Mouse (Mus musculus): Measurements from ENCODE around the gene Slc25a16. TPM values are rescaled to one million over a fixed set of nuclear protein-coding genes. Genes with fewer than 3 reads are reported as not detected.

The Slc25a16 gene
- 42.2 TPM for polyA plus RNA-seq (2014; fragmentation: Illumina TruSeq; extraction: RNeasy Lipid Tissue Mini Kit (QIAGEN cat#74804))

DNA sequence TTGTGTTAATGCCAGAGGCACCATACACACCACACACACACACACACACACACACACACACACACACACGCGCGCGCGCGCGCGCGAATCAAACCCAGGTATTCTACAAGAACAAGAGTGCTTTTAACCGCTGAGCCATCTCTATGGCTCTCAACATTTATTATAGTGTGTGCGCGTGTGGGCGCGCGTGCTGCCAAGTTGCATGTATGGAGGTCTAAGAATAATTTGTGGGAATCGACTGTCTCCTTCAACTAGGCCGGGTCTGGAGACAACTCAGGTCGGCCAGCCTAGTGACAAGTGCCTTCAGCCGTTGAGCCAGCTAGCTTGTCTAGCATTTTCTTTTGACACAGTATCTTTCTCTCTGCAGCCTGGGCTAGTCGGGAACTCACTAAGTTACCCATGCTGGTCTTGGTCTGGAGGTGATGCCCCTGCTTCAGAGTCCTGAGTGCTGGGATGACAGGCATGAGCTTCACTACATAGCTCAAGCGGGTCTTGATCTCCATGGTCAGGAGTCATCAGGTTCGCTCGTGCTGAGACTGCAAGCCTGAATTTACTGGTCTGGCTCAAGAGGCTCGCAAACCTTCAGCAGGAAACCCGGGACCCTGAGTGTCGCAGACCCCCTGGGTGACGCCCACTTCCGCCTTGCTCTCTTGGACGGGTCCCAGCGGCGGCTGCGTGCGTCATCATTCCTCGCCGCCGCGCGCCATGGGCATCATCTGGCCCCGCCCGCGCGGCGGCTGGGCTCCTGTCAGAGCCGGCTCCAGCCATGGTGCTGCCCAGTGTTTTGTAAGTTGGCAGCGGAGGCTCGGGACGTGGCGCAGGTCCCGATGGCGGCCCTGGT lies at the start of gene Slc25a16:
Slc25a16 (plus strand) TSS at position 709 of the 841 bp plus-strand sequence.

GRCm38 (mm10) chr10:62908896-62909295 lies 11.5 kb upstream of the Slc25a16 start, which contains the start of gene Tet1:
Gene Tet1, minus strand, starts transcription at chr10:62908996.

GRCm38 (mm10) chr10:62946738-62947471 lies 26.5 kb downstream of the Slc25a16 start, which contains the start of gene Dna2:
Gene Dna2, plus strand, starts transcription at chr10:62947026.

GRCm38 (mm10) chr10:62980039-62980954 lies 59.9 kb downstream of the Slc25a16 start, which contains the start of gene Rufy2:
Gene Rufy2, plus strand, starts transcription at chr10:62980223.

Other genes starting within 250 kb of the Slc25a16 start
- gene Stox1, start 194.5 kb upstream of the Slc25a16 start, polyA plus RNA-seq (2014; fragmentation: Illumina TruSeq; extraction: RNeasy Lipid Tissue Mini Kit (QIAGEN cat#74804)) = 4.4 TPM
- gene Ccar1, start 128.3 kb upstream of the Slc25a16 start, polyA plus RNA-seq (2014; fragmentation: Illumina TruSeq; extraction: RNeasy Lipid Tissue Mini Kit (QIAGEN cat#74804)) = 192 TPM
- 20.0 TPM for gene Tet1, start 11.6 kb upstream of the Slc25a16 start, polyA plus RNA-seq (2014; fragmentation: Illumina TruSeq; extraction: RNeasy Lipid Tissue Mini Kit (QIAGEN cat#74804))
- gene Dna2, start 26.4 kb downstream of the Slc25a16 start, polyA plus RNA-seq (2014; fragmentation: Illumina TruSeq; extraction: RNeasy Lipid Tissue Mini Kit (QIAGEN cat#74804)) = 6.4 TPM
- gene Rufy2, start 59.6 kb downstream of the Slc25a16 start, polyA plus RNA-seq (2014; fragmentation: Illumina TruSeq; extraction: RNeasy Lipid Tissue Mini Kit (QIAGEN cat#74804)) = 29.8 TPM
- 111 TPM for gene Hnrnph3, start 103.6 kb downstream of the Slc25a16 start, polyA plus RNA-seq (2014; fragmentation: Illumina TruSeq; extraction: RNeasy Lipid Tissue Mini Kit (QIAGEN cat#74804))
- 1.3 TPM for gene Pbld2, start 103.7 kb downstream of the Slc25a16 start, polyA plus RNA-seq (2014; fragmentation: Illumina TruSeq; extraction: RNeasy Lipid Tissue Mini Kit (QIAGEN cat#74804))
- gene Pbld1, start 139.5 kb downstream of the Slc25a16 start, polyA plus RNA-seq (2014; fragmentation: Illumina TruSeq; extraction: RNeasy Lipid Tissue Mini Kit (QIAGEN cat#74804)) = 0.43 TPM
- not detected for gene Atoh7, start 179.0 kb downstream of the Slc25a16 start, polyA plus RNA-seq (2014; fragmentation: Illumina TruSeq; extraction: RNeasy Lipid Tissue Mini Kit (QIAGEN cat#74804))

Measured in ovary, adult 10 weeks (tissue).